Mouse (Mus musculus): ENCODE data around the gene Kirrel.
A peak's percentile ranks its signal among the peaks of the same experiment; 100 is the strongest.

Kirrel gene

GRCm38 (mm10) chr3:87041733-87042132 is 132.8 kb downstream of the Kirrel start:
- Histone ChIP-seq H3K27me3 (ENCODE audit: control insufficient read depth, insufficient read depth, low read length, poor library complexity, severe bottlenecking) (no peaks in the 10 kb centered on the region), H3K36me3 (ENCODE audit: control insufficient read depth, insufficient read depth, low read length, poor library complexity, severe bottlenecking) (no peaks in the 10 kb centered on the region)
- DNase-seq (ENCODE audit: low read depth, low spot score) = no peak

GRCm38 (mm10) chr3:87038500-87038899 is 136.0 kb downstream of the Kirrel start:
- Histone ChIP-seq H3K27me3 (ENCODE audit: control insufficient read depth, insufficient read depth, low read length, poor library complexity, severe bottlenecking) (no peaks in the 10 kb centered on the region), H3K36me3 (ENCODE audit: control insufficient read depth, insufficient read depth, low read length, poor library complexity, severe bottlenecking) (no peaks in the 10 kb centered on the region; the same call in 1 of the 2 replicates)
- DNase-seq (ENCODE audit: low read depth, low spot score) = no peak

GRCm38 (mm10) chr3:87034061-87034460 is 140.5 kb downstream of the Kirrel start:
- Histone ChIP-seq H3K27me3 (ENCODE audit: control insufficient read depth, insufficient read depth, low read length, poor library complexity, severe bottlenecking) (no peaks in the 10 kb centered on the region), H3K36me3 (ENCODE audit: control insufficient read depth, insufficient read depth, low read length, poor library complexity, severe bottlenecking) (no peaks in the 10 kb centered on the region; the same call in 1 of the 2 replicates)
- DNase-seq (ENCODE audit: low read depth, low spot score) = no peak

GRCm38 (mm10) chr3:87033357-87033756 is 141.2 kb downstream of the Kirrel start:
- DNase-seq (ENCODE audit: low read depth, low spot score) = peak; percentile 83
- Histone ChIP-seq H3K27me3 (ENCODE audit: control insufficient read depth, insufficient read depth, low read length, poor library complexity, severe bottlenecking) (no peaks in the 10 kb centered on the region), H3K36me3 (ENCODE audit: control insufficient read depth, insufficient read depth, low read length, poor library complexity, severe bottlenecking) (no peaks in the 10 kb centered on the region; the same call in 1 of the 2 replicates)

- DNase-seq (ENCODE audit: low read depth, low spot score) = peak; percentile 82
- Histone ChIP-seq H3K27me3 (ENCODE audit: control insufficient read depth, insufficient read depth, low read length, poor library complexity, severe bottlenecking) (no peaks in the 10 kb centered on the region), H3K36me3 (ENCODE audit: control insufficient read depth, insufficient read depth, low read length, poor library complexity, severe bottlenecking) (no peaks in the 10 kb centered on the region; the same call in 1 of the 2 replicates)
Observed at GRCm38 (mm10) chr3:87030855-87031254, 143.7 kb downstream of the Kirrel start.
